In genomic region chr1:77978696-77979095, GRCm38 (mm10) we compare ENCODE assay signal across 9 mouse cellular contexts.
DNase-seq lines count a peak whose midpoint lies in the region; ATAC-seq and TF ChIP-seq lines count a peak whose summit lies in the region.
"Had no signal": no experiment of that assay in that cellular context is flagged by ENCODE, and none has a peak within 500 bp of the region (broad histone marks: within the 10 kb centered on the region; RNA-seq: fewer than 3 reads in every experiment).

No protein-coding gene starts in this region.

- H3K9me3 ChIP-seq in hindbrain, embryonic 14.5 days (ENCODE audit: control insufficient read depth, low read length): no peaks in the 10 kb centered on the region
- H3K9me3 ChIP-seq in hindbrain, embryonic 16.5 days (ENCODE audit: control insufficient read depth, low read length): no peaks in the 10 kb centered on the region
- no peaks in the 10 kb centered on the region for H3K9me3 ChIP-seq in embryonic facial prominence, embryonic 14.5 days (ENCODE audit: control insufficient read depth, low read length)
- H3K9me3 ChIP-seq in hindbrain, embryonic 15.5 days: no peaks in the 10 kb centered on the region
- H3K9me3 ChIP-seq: embryonic facial prominence, embryonic 13.5 days had no signal

- no peak overlapping the region for H3K9ac ChIP-seq in hindbrain, embryonic 14.5 days
- no peak overlapping the region for H3K9ac ChIP-seq in hindbrain, embryonic 16.5 days (ENCODE audit: low read depth, low read length)
- no peak overlapping the region for H3K9ac ChIP-seq in embryonic facial prominence, embryonic 14.5 days (ENCODE audit: low read depth, low read length)
- H3K9ac ChIP-seq in hindbrain, embryonic 15.5 days: no peak overlapping the region
- H3K9ac ChIP-seq: embryonic facial prominence, embryonic 13.5 days had no signal

- TF ChIP-seq POLR2A in bone marrow, adult 2 months (IDR thresholded peaks at IDR 0.05; ENCODE audit: borderline replicate concordance, control insufficient read depth, low read depth, low read length): no peak
- TF ChIP-seq POLR2A in myocyte (IDR thresholded peaks at IDR 0.05; ENCODE audit: insufficient read length, low read depth): no peak

- ATAC-seq in hindbrain, embryonic 14.5 days (ENCODE audit: low FRiP score): 0 out of 2 replicates have a peak, but pooled peaks have one; percentile 57
- ATAC-seq in hindbrain, embryonic 16.5 days: no peak
- ATAC-seq in embryonic facial prominence, embryonic 14.5 days (ENCODE audit: low read depth): peak; percentile 71; the same call in 1 of the 2 replicates
- ATAC-seq in hindbrain, embryonic 15.5 days (ENCODE audit: low FRiP score, low read depth): peak; percentile 65; the same call in 1 of the 2 replicates

- no peaks in the 10 kb centered on the region for H3K4me1 ChIP-seq in hindbrain, embryonic 14.5 days (replicated peaks; ENCODE audit: control insufficient read depth, insufficient read depth, low read length)
- H3K4me1 ChIP-seq in hindbrain, embryonic 16.5 days (ENCODE audit: control insufficient read depth, insufficient read depth, low read depth, low read length): no peaks in the 10 kb centered on the region
- no peaks in the 10 kb centered on the region for H3K4me1 ChIP-seq in bone marrow, adult 2 months (ENCODE audit: control insufficient read depth, insufficient read depth, low read length)
- peaks cover 4% of the 10 kb centered on the region; the same call in 1 of the 2 replicates for H3K4me1 ChIP-seq in embryonic facial prominence, embryonic 14.5 days (ENCODE audit: control insufficient read depth, insufficient read depth, low read length)
- no peaks in the 10 kb centered on the region for H3K4me1 ChIP-seq in hindbrain, embryonic 15.5 days (replicated peaks)

- H3ac ChIP-seq in myocyte (ENCODE audit: control insufficient read depth, insufficient read length): no peak overlapping the region

- no peak overlapping the region for H3K27ac ChIP-seq in hindbrain, embryonic 14.5 days
- H3K27ac ChIP-seq in hindbrain, embryonic 16.5 days (ENCODE audit: low read depth, low read length): no peak overlapping the region
- no peak overlapping the region for H3K27ac ChIP-seq in bone marrow, adult 2 months (ENCODE audit: control insufficient read depth, insufficient read depth, low read depth, low read length, poor library complexity)
- H3K27ac ChIP-seq in embryonic facial prominence, embryonic 14.5 days (replicated peaks; ENCODE audit: low read depth, low read length): no peak overlapping the region
- H3K27ac ChIP-seq in hindbrain, embryonic 15.5 days (replicated peaks): no peak overlapping the region
- H3K27ac ChIP-seq: embryonic facial prominence, embryonic 13.5 days had no signal

- H3K4me2 ChIP-seq in hindbrain, embryonic 14.5 days (replicated peaks): no peak overlapping the region
- no peak overlapping the region for H3K4me2 ChIP-seq in hindbrain, embryonic 16.5 days (ENCODE audit: low read length)
- H3K4me2 ChIP-seq in embryonic facial prominence, embryonic 14.5 days (ENCODE audit: low read depth, low read length): no peak overlapping the region
- H3K4me2 ChIP-seq in hindbrain, embryonic 15.5 days: no peak overlapping the region
- H3K4me2 ChIP-seq in myocyte (ENCODE audit: low read depth): peak overlapping the region; percentile 28
- H3K4me2 ChIP-seq: embryonic facial prominence, embryonic 13.5 days had no signal

- peak; percentile 58 for TF ChIP-seq CTCF in bone marrow, adult 2 months (IDR thresholded peaks at IDR 0.05; ENCODE audit: control insufficient read depth, insufficient read depth, low read length)

- H3K36me3 ChIP-seq in hindbrain, embryonic 14.5 days (replicated peaks; ENCODE audit: control insufficient read depth, insufficient read depth): no peaks in the 10 kb centered on the region
- H3K36me3 ChIP-seq in hindbrain, embryonic 16.5 days (ENCODE audit: control insufficient read depth, insufficient read depth, low read length): no peaks in the 10 kb centered on the region
- H3K36me3 ChIP-seq in embryonic facial prominence, embryonic 14.5 days (ENCODE audit: control insufficient read depth, insufficient read depth, low read length): no peaks in the 10 kb centered on the region
- H3K36me3 ChIP-seq in hindbrain, embryonic 15.5 days: no peaks in the 10 kb centered on the region
- H3K36me3 ChIP-seq in myocyte (ENCODE audit: control insufficient read depth, insufficient read depth): no peaks in the 10 kb centered on the region
- H3K36me3 ChIP-seq: embryonic facial prominence, embryonic 13.5 days had no signal

- H3K79me2 ChIP-seq in myocyte (ENCODE audit: control insufficient read depth, insufficient read depth): no peaks in the 10 kb centered on the region

- peak; percentile 94 for DNase-seq in hindbrain, embryonic 14.5 days (ENCODE audit: low spot score)
- peak; percentile 90 for DNase-seq in embryonic facial prominence, embryonic 14.5 days (ENCODE audit: low spot score)
- DNase-seq in left cerebral cortex, postnatal 10 days (ENCODE audit: extremely low spot score in 1 of 2, low spot score in 2 of 2): peak; percentile 63 to 75
- peak; percentile 65 for DNase-seq in testis, postnatal 10 days (ENCODE audit: low spot score)

- no peak overlapping the region for H3K4me3 ChIP-seq in hindbrain, embryonic 14.5 days (replicated peaks; ENCODE audit: low read length)
- H3K4me3 ChIP-seq in hindbrain, embryonic 16.5 days (ENCODE audit: low read length): no peak overlapping the region
- no peak overlapping the region for H3K4me3 ChIP-seq in bone marrow, adult 2 months (replicated peaks; ENCODE audit: control insufficient read depth, low read depth, low read length)
- no peak overlapping the region for H3K4me3 ChIP-seq in embryonic facial prominence, embryonic 14.5 days (ENCODE audit: low read depth, low read length)
- no peak overlapping the region for H3K4me3 ChIP-seq in hindbrain, embryonic 15.5 days
- H3K4me3 ChIP-seq in myocyte: no peak overlapping the region
- H3K4me3 ChIP-seq: embryonic facial prominence, embryonic 13.5 days had no signal

- H3K27me3 ChIP-seq in hindbrain, embryonic 14.5 days (ENCODE audit: control insufficient read depth, insufficient read depth, low read length): peaks cover 13% of the 10 kb centered on the region
- H3K27me3 ChIP-seq in hindbrain, embryonic 16.5 days (replicated peaks; ENCODE audit: control insufficient read depth, insufficient read depth, low read length): peaks cover 2% of the 10 kb centered on the region
- peaks cover 3% of the 10 kb centered on the region; the same call in 1 of the 2 replicates for H3K27me3 ChIP-seq in embryonic facial prominence, embryonic 14.5 days (replicated peaks; ENCODE audit: control insufficient read depth, insufficient read depth, low read length)
- peaks cover 13% of the 10 kb centered on the region for H3K27me3 ChIP-seq in hindbrain, embryonic 15.5 days
- H3K27me3 ChIP-seq in myocyte (ENCODE audit: control insufficient read depth, insufficient read depth, insufficient read length): no peaks in the 10 kb centered on the region

- WGBS in hindbrain, embryonic 14.5 days: 4% methylated on average over 7 of the region's 7 CpGs
- 5% methylated on average over 7 of the region's 7 CpGs for WGBS in hindbrain, embryonic 16.5 days
- WGBS in bone marrow, adult 2 months: 5% methylated on average over 7 of the region's 7 CpGs
- 2% methylated on average over 7 of the region's 7 CpGs for WGBS in embryonic facial prominence, embryonic 14.5 days
- WGBS in hindbrain, embryonic 15.5 days: 4% methylated on average over 7 of the region's 7 CpGs

- intact Hi-C loops in left cerebral cortex, postnatal 10 days (cut with DNase I): loop anchor here (2.0 to 10.0 kb wide), 2 partner anchors 186 to 476 kb away; no protein-coding TSS in a partner anchor

TF ChIP-seq in myocyte, 11 proteins besides CTCF, POLR2A, EP300 and RAD21:
- no peak for TF ChIP-seq REST (IDR thresholded peaks at IDR 0.05; ENCODE audit: insufficient read depth, insufficient read length)
- no peak for TF ChIP-seq USF1 (IDR thresholded peaks at IDR 0.05; ENCODE audit: low read depth)
- no peak for TF ChIP-seq E2F4 (IDR thresholded peaks at IDR 0.05; ENCODE audit: insufficient read depth)
- no peak for TF ChIP-seq TCF12 (IDR thresholded peaks at IDR 0.05; ENCODE audit: insufficient read depth, poor library complexity, severe bottlenecking)
- no peak for TF ChIP-seq TCF3 (IDR thresholded peaks at IDR 0.05; ENCODE audit: insufficient read length, low read depth)
- TF ChIP-seq MAX (IDR thresholded peaks at IDR 0.05; ENCODE audit: low read depth): no peak
